Mouse (Mus musculus) testis, adult 2 months (tissue): ENCODE data around the gene Hsbp1.

Experiments used
- CTCF ChIP-seq: fragments of 200-500 bp; IDR thresholded peaks from 2 replicates; pipeline ENCODE4 v1.5.1; 2012; ENCODE audit warnings: low read depth, mild to moderate bottlenecking, inconsistent platforms, low read length, moderate library complexity; ENCODE audit not compliant: control insufficient read depth, insufficient read depth, insufficient replicate concordance
- POLR2A ChIP-seq: fragments of 200-500 bp; IDR thresholded peaks from 2 replicates; pipeline ENCODE4 v1.6.1; 2012; ENCODE audit warnings: low read depth, mild to moderate bottlenecking, inconsistent platforms, low read length, moderate library complexity; ENCODE audit not compliant: control insufficient read depth

- TF ChIP-seq POLR2A (no peak), CTCF (no peak)
Observed at GRCm38 (mm10) chr8:119360686-119361295, 16.5 kb downstream of the Hsbp1 start.
